Mouse (Mus musculus) megakaryocyte progenitor cell, adult 5-6 weeks (primary cell): ENCODE results near the gene Gps2. TPM values are rescaled to one million over a fixed set of nuclear protein-coding genes. Genes with fewer than 3 reads are reported as not detected.

ENCODE experiments used
- ATAC-seq: replicated peaks from 2 replicates; pipeline ENCODE4 v1.8.0; 2016; ENCODE audit warnings: mild to moderate bottlenecking, moderate TSS enrichment, inconsistent platforms; ENCODE audit not compliant: poor library complexity
- total RNA-seq, 2 experiments: library from RNA; stranded (forward) in 1 of 2; stranded (reverse) in 1 of 2; fragments of 157-497, 149-512 nt in 1 of 2; fragments of 200-1000 nt in 1 of 2; gene quantifications; 2 replicates each; pipeline versions ENCODE4 v1.2.3 to v1.2.4; 2015 to 2017

The Gps2 gene
- total RNA-seq, 2 experiments from 2014 or later, result 46.2 to 114 TPM

GRCm38 (mm10) chr11:69884663-69885062, 29.0 kb upstream of the Gps2 start:
- no peak for ATAC-seq

GRCm38 (mm10) chr11:69886907-69887635, 26.6 kb upstream of the Gps2 start:
- peak; percentile 70 for ATAC-seq

- ATAC-seq, result peak; percentile 40
These were observed 22.2 kb upstream of the Gps2 start for GRCm38 (mm10) chr11:69891482-69891881.

GRCm38 (mm10) chr11:69894671-69895070, 19.0 kb upstream of the Gps2 start:
- peak; percentile 70 for ATAC-seq

GRCm38 (mm10) chr11:69895291-69895690, 18.4 kb upstream of the Gps2 start, which contains the start of gene Acap1:
Gene Acap1, minus strand, starts transcription at chr11:69895539.
- ATAC-seq, result peak; percentile 79

GRCm38 (mm10) chr11:69899870-69900269, 13.8 kb upstream of the Gps2 start:
- no peak for ATAC-seq

- peak; percentile 83 for ATAC-seq
These were observed 12.9 kb upstream of the Gps2 start, which contains the start of the genes 2810408A11Rik and Neurl4 for GRCm38 (mm10) chr11:69900471-69901405. Gene 2810408A11Rik, minus strand, starts transcription at chr11:69900987. Gene Neurl4, plus strand, starts transcription at chr11:69901072.

GRCm38 (mm10) chr11:69901406-69901846, 12.3 kb upstream of the Gps2 start:
- peak; percentile 87 for ATAC-seq

GRCm38 (mm10) chr11:69901993-69902392, 11.7 kb upstream of the Gps2 start:
- ATAC-seq, result no peak

GRCm38 (mm10) chr11:69902972-69903371, 10.7 kb upstream of the Gps2 start:
- ATAC-seq, result no peak

- no peak for ATAC-seq
These were observed 9.4 kb upstream of the Gps2 start for GRCm38 (mm10) chr11:69904311-69904710.

- ATAC-seq, result no peak
These were observed 5.0 kb upstream of the Gps2 start for GRCm38 (mm10) chr11:69908645-69909044.

GRCm38 (mm10) chr11:69909174-69909573, 4.5 kb upstream of the Gps2 start:
- ATAC-seq, result no peak

GRCm38 (mm10) chr11:69910177-69910576, 3.5 kb upstream of the Gps2 start:
- ATAC-seq, result no peak

GRCm38 (mm10) chr11:69910781-69911560, 2.7 kb upstream of the Gps2 start:
- ATAC-seq, result no peak

- no peak for ATAC-seq
These were observed 2.0 kb upstream of the Gps2 start for GRCm38 (mm10) chr11:69911701-69912100.

- no peak for ATAC-seq
These were observed 765 bp upstream of the Gps2 start for GRCm38 (mm10) chr11:69912716-69913530.

GRCm38 (mm10) chr11:69914372-69914764, 680 bp downstream of the Gps2 start:
- ATAC-seq, result peak; percentile 30

GRCm38 (mm10) chr11:69914917-69915430, 1.3 kb downstream of the Gps2 start:
- no peak for ATAC-seq
